Mouse (Mus musculus): ENCODE data around the gene D430041D05Rik. TPM values are rescaled to one million over a fixed set of nuclear protein-coding genes. Genes with fewer than 3 reads are reported as not detected.

Gene D430041D05Rik
- 1 to 10 TPM; 3.8 TPM for total RNA-seq (2021)
- long read RNA-seq, experiment 1, result 0 reads
- long read RNA-seq, experiment 2, partial matches to known transcripts, result 0 of 3 reads
- long read RNA-seq, experiment 2, other reads (novel, unspliced or antisense), result 3 of 3 reads

- no peak for DNase-seq
Observed at GRCm38 (mm10) chr2:104410963-104411545, at the start of gene D430041D05Rik. TSS of gene D430041D05Rik (minus strand) at chr2:104411013.

- no peak for DNase-seq
Observed at GRCm38 (mm10) chr2:104460021-104460420, 49.2 kb upstream of the D430041D05Rik start.

GRCm38 (mm10) chr2:104458569-104459332 is 47.9 kb upstream of the D430041D05Rik start:
- no peak for DNase-seq

- DNase-seq, result no peak
Observed at GRCm38 (mm10) chr2:104457106-104457505, 46.3 kb upstream of the D430041D05Rik start.

- no peak for DNase-seq
Observed at GRCm38 (mm10) chr2:104450685-104451084, 39.9 kb upstream of the D430041D05Rik start.

- DNase-seq, result no peak
Observed at GRCm38 (mm10) chr2:104449191-104449590, 38.4 kb upstream of the D430041D05Rik start.

- peak; percentile 28 for DNase-seq
Observed at GRCm38 (mm10) chr2:104448201-104448600, 37.4 kb upstream of the D430041D05Rik start.

GRCm38 (mm10) chr2:104446016-104446415 is 35.2 kb upstream of the D430041D05Rik start:
- no peak for DNase-seq

GRCm38 (mm10) chr2:104444776-104445175 is 34.0 kb upstream of the D430041D05Rik start:
- peak; percentile 71 for DNase-seq

GRCm38 (mm10) chr2:104442341-104442740 is 31.5 kb upstream of the D430041D05Rik start:
- DNase-seq, result no peak

- DNase-seq, result no peak
Observed at GRCm38 (mm10) chr2:104436226-104436625, 25.4 kb upstream of the D430041D05Rik start.

- no peak for DNase-seq
Observed at GRCm38 (mm10) chr2:104431067-104431466, 20.3 kb upstream of the D430041D05Rik start.

- DNase-seq, result peak; percentile 29
Observed at GRCm38 (mm10) chr2:104430566-104430965, 19.8 kb upstream of the D430041D05Rik start.

- no peak for DNase-seq
Observed at GRCm38 (mm10) chr2:104426112-104426511, 15.3 kb upstream of the D430041D05Rik start.

- no peak for DNase-seq
Observed at GRCm38 (mm10) chr2:104422230-104422629, 11.4 kb upstream of the D430041D05Rik start.

- DNase-seq, result no peak
Observed at GRCm38 (mm10) chr2:104420805-104421204, 10.0 kb upstream of the D430041D05Rik start.

GRCm38 (mm10) chr2:104419999-104420398 is 9.2 kb upstream of the D430041D05Rik start:
- DNase-seq, result no peak

- DNase-seq, result no peak
Observed at GRCm38 (mm10) chr2:104419411-104419810, 8.6 kb upstream of the D430041D05Rik start.

- DNase-seq, result no peak
Observed at GRCm38 (mm10) chr2:104413011-104413410, 2.2 kb upstream of the D430041D05Rik start.

- no peak for DNase-seq
Observed at GRCm38 (mm10) chr2:104412496-104412895, 1.7 kb upstream of the D430041D05Rik start.

- no peak for DNase-seq
Observed at GRCm38 (mm10) chr2:104411806-104412205, 993 bp upstream of the D430041D05Rik start.

GRCm38 (mm10) chr2:104409851-104410821 is 677 bp downstream of the D430041D05Rik start:
- peak; percentile 62 for DNase-seq

All from adrenal gland, postnatal 10 days (tissue).